Mouse (Mus musculus): Measurements from ENCODE around the gene Wnt3.

DNA sequence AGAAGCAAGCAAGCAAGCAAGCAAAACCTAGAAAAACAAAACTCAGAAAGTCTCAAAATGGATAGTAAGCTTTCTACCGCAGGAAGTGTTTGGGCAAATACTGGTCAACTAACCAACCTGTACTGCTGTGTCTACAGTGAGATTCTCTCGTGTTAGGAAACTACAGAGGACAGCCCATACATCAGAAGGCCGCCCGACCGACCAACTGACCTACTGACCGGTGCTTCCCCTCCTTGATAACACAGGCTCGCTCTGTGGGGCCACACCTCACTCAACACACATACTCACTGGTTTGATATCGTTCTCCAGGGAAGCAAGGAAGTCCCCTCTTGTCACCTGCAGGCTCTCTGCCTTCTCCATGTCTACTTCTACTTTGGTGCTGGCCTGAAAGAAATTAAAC, 89.0 kb downstream of the Wnt3 start:
- no peak for TF ChIP-seq GATA1 (IDR thresholded peaks at IDR 0.05; ENCODE audit: borderline replicate concordance, low read length)
- TF ChIP-seq FLI1 (IDR thresholded peaks at IDR 0.05; ENCODE audit: low read length), result no peak

Measured in megakaryocyte, embryonic 14.5 days (primary cell).